Mouse (Mus musculus): ENCODE measurements around the gene Pcp4. TPM values are rescaled to one million over a fixed set of nuclear protein-coding genes. Genes with fewer than 3 reads are reported as not detected.

The Pcp4 gene
- polyA plus RNA-seq, 1 experiment from 2014 or later, result 53.9 TPM

GRCm38 (mm10) chr16:96539091-96539490 lies 71.7 kb downstream of the Pcp4 start:
- no peak for ATAC-seq
- 33% methylated on average over 4 of the region's 4 CpGs for WGBS
- Histone ChIP-seq H3K9me3 (no peaks in the 10 kb centered on the region), H3K4me2 (replicated peaks) (no peak overlapping the region), H3K4me1 (replicated peaks) (no peaks in the 10 kb centered on the region), H3K9ac (no peak overlapping the region), H3K27ac (no peak overlapping the region), H3K36me3 (no peaks in the 10 kb centered on the region), H3K4me3 (replicated peaks) (no peak overlapping the region), H3K27me3 (replicated peaks) (no peaks in the 10 kb centered on the region)

GRCm38 (mm10) chr16:96541056-96541455 lies 73.7 kb downstream of the Pcp4 start:
- Histone ChIP-seq H3K27me3 (replicated peaks) (no peaks in the 10 kb centered on the region), H3K4me2 (replicated peaks) (no peak overlapping the region), H3K9me3 (no peaks in the 10 kb centered on the region), H3K4me1 (replicated peaks) (no peaks in the 10 kb centered on the region), H3K4me3 (replicated peaks) (no peak overlapping the region), H3K36me3 (no peaks in the 10 kb centered on the region), H3K27ac (no peak overlapping the region), H3K9ac (no peak overlapping the region)
- WGBS, result 71% methylated on average over 2 of the region's 2 CpGs
- ATAC-seq, result no peak

GRCm38 (mm10) chr16:96552680-96553079 lies 85.3 kb downstream of the Pcp4 start:
- H3K27me3 ChIP-seq (replicated peaks), result no peaks in the 10 kb centered on the region
- 75% methylated on average over 2 of the region's 2 CpGs for WGBS
- no peak overlapping the region for H3K4me3 ChIP-seq (replicated peaks)
- H3K27ac ChIP-seq, result no peak overlapping the region
- H3K9ac ChIP-seq, result no peak overlapping the region
- no peak for ATAC-seq
- H3K4me2 ChIP-seq (replicated peaks), result no peak overlapping the region
- H3K36me3 ChIP-seq, result no peaks in the 10 kb centered on the region
- H3K9me3 ChIP-seq, result no peaks in the 10 kb centered on the region
- no peaks in the 10 kb centered on the region for H3K4me1 ChIP-seq (replicated peaks)

GRCm38 (mm10) chr16:96555412-96555811 lies 88.0 kb downstream of the Pcp4 start:
- H3K27me3 ChIP-seq (replicated peaks), result no peaks in the 10 kb centered on the region
- H3K4me2 ChIP-seq (replicated peaks), result no peak overlapping the region
- H3K9ac ChIP-seq, result no peak overlapping the region
- 74% methylated on average over 4 of the region's 4 CpGs for WGBS
- no peak overlapping the region for H3K4me3 ChIP-seq (replicated peaks)
- no peaks in the 10 kb centered on the region for H3K4me1 ChIP-seq (replicated peaks)
- ATAC-seq, result no peak
- H3K27ac ChIP-seq, result no peak overlapping the region
- no peaks in the 10 kb centered on the region for H3K9me3 ChIP-seq
- H3K36me3 ChIP-seq, result no peaks in the 10 kb centered on the region

- Histone ChIP-seq H3K27me3 (replicated peaks) (no peaks in the 10 kb centered on the region), H3K36me3 (no peaks in the 10 kb centered on the region), H3K4me3 (replicated peaks) (no peak overlapping the region), H3K27ac (no peak overlapping the region), H3K9ac (no peak overlapping the region), H3K4me2 (replicated peaks) (no peak overlapping the region), H3K9me3 (no peaks in the 10 kb centered on the region), H3K4me1 (replicated peaks) (no peaks in the 10 kb centered on the region)
- WGBS, result 84% methylated on average over 3 of the region's 3 CpGs
- no peak for ATAC-seq
Measured at GRCm38 (mm10) chr16:96556621-96557020, 89.2 kb downstream of the Pcp4 start.

- no peak for ATAC-seq
- Histone ChIP-seq H3K27ac (no peak overlapping the region), H3K27me3 (replicated peaks) (no peaks in the 10 kb centered on the region), H3K4me1 (replicated peaks) (no peaks in the 10 kb centered on the region), H3K4me2 (replicated peaks) (no peak overlapping the region), H3K4me3 (replicated peaks) (no peak overlapping the region), H3K9ac (no peak overlapping the region), H3K36me3 (no peaks in the 10 kb centered on the region), H3K9me3 (no peaks in the 10 kb centered on the region)
- 96% methylated on average over 1 of the region's 1 CpGs for WGBS
Measured at GRCm38 (mm10) chr16:96558341-96558740, 90.9 kb downstream of the Pcp4 start.

GRCm38 (mm10) chr16:96559796-96560195 lies 92.4 kb downstream of the Pcp4 start:
- H3K9ac ChIP-seq, result no peak overlapping the region
- no peaks in the 10 kb centered on the region for H3K4me1 ChIP-seq (replicated peaks)
- H3K4me2 ChIP-seq (replicated peaks), result no peak overlapping the region
- H3K36me3 ChIP-seq, result no peaks in the 10 kb centered on the region
- no peak for ATAC-seq
- no peaks in the 10 kb centered on the region for H3K9me3 ChIP-seq
- H3K27ac ChIP-seq, result no peak overlapping the region
- no peak overlapping the region for H3K4me3 ChIP-seq (replicated peaks)
- H3K27me3 ChIP-seq (replicated peaks), result no peaks in the 10 kb centered on the region

- Histone ChIP-seq H3K9me3 (no peaks in the 10 kb centered on the region), H3K9ac (no peak overlapping the region), H3K27ac (no peak overlapping the region), H3K36me3 (no peaks in the 10 kb centered on the region), H3K4me1 (replicated peaks) (no peaks in the 10 kb centered on the region), H3K4me2 (replicated peaks) (no peak overlapping the region), H3K27me3 (replicated peaks) (no peaks in the 10 kb centered on the region), H3K4me3 (replicated peaks) (no peak overlapping the region)
- WGBS, result 47% methylated on average over 8 of the region's 8 CpGs
- ATAC-seq, result no peak
Measured at GRCm38 (mm10) chr16:96563350-96564257, 96.2 kb downstream of the Pcp4 start.

GRCm38 (mm10) chr16:96567428-96567827 lies 100.0 kb downstream of the Pcp4 start:
- Histone ChIP-seq H3K27me3 (replicated peaks) (no peaks in the 10 kb centered on the region), H3K4me3 (replicated peaks) (no peak overlapping the region), H3K9me3 (no peaks in the 10 kb centered on the region), H3K4me1 (replicated peaks) (no peaks in the 10 kb centered on the region), H3K27ac (no peak overlapping the region), H3K9ac (no peak overlapping the region), H3K36me3 (no peaks in the 10 kb centered on the region), H3K4me2 (replicated peaks) (no peak overlapping the region)
- 46% methylated on average over 3 of the region's 3 CpGs for WGBS
- ATAC-seq, result no peak

Other genes starting within 250 kb of the Pcp4 start
- gene B3galt5, start 231.8 kb upstream of the Pcp4 start, polyA plus RNA-seq (2015; fragmentation: Nextera tagmentation; extraction: Ambion mirVana), result 1.1 and 2.2 TPM in 2 replicates
- gene Itgb2l, start 24.0 kb upstream of the Pcp4 start, polyA plus RNA-seq (2015; fragmentation: Nextera tagmentation; extraction: Ambion mirVana), result 0.26 and 0.47 TPM in 2 replicates

All from intestine, embryonic 15.5 days (tissue).